In genomic region chr17:86769330-86770211, GRCm38 (mm10) we compare ENCODE assay signal across 8 mouse cellular contexts. TPM values are rescaled to one million over a fixed set of nuclear protein-coding genes. Genes with fewer than 3 reads are reported as not detected.
DNase-seq lines count a peak whose midpoint lies in the region; ATAC-seq and TF ChIP-seq lines count a peak whose summit lies in the region.

No protein-coding gene starts in this region.

- WGBS in hindbrain, embryonic 16.5 days: 72% methylated on average over 16 of the region's 16 CpGs
- 71% methylated on average over 16 of the region's 16 CpGs for WGBS in hindbrain, embryonic 12.5 days
- 42% methylated on average over 16 of the region's 16 CpGs for WGBS in bone marrow, adult 2 months
- WGBS in heart, postnatal 0 days: 37% methylated on average over 16 of the region's 16 CpGs
- WGBS in limb, embryonic 15.5 days: 62% methylated on average over 16 of the region's 16 CpGs
- 24% methylated on average over 16 of the region's 16 CpGs for WGBS in small intestine, adult 2 months

- no peak overlapping the region for H3K4me2 ChIP-seq in hindbrain, embryonic 16.5 days (ENCODE audit: low read length)
- no peak overlapping the region for H3K4me2 ChIP-seq in hindbrain, embryonic 12.5 days (replicated peaks)
- H3K4me2 ChIP-seq in heart, postnatal 0 days (ENCODE audit: low read depth, low read length): no peak overlapping the region
- no peak overlapping the region for H3K4me2 ChIP-seq in limb, embryonic 15.5 days

- H3K9me3 ChIP-seq in hindbrain, embryonic 16.5 days (ENCODE audit: control insufficient read depth, low read length): no peaks in the 10 kb centered on the region
- H3K9me3 ChIP-seq in hindbrain, embryonic 12.5 days (replicated peaks): no peaks in the 10 kb centered on the region
- no peaks in the 10 kb centered on the region for H3K9me3 ChIP-seq in heart, postnatal 0 days (replicated peaks; ENCODE audit: control insufficient read depth, low read length)
- H3K9me3 ChIP-seq in limb, embryonic 15.5 days: no peaks in the 10 kb centered on the region

- TF ChIP-seq EP300 in heart, postnatal 0 days (IDR thresholded peaks at IDR 0.05; ENCODE audit: low read depth): peak; percentile 73

- no peak overlapping the region for H3K9ac ChIP-seq in hindbrain, embryonic 16.5 days (ENCODE audit: low read depth, low read length)
- no peak overlapping the region for H3K9ac ChIP-seq in hindbrain, embryonic 12.5 days
- peak overlapping the region; percentile 4; the same call in 1 of the 2 replicates for H3K9ac ChIP-seq in heart, postnatal 0 days (replicated peaks; ENCODE audit: low read depth, low read length)
- H3K9ac ChIP-seq in limb, embryonic 15.5 days: no peak overlapping the region

- H3K27ac ChIP-seq in hindbrain, embryonic 16.5 days (ENCODE audit: low read depth, low read length): no peak overlapping the region
- no peak overlapping the region; the same call in 1 of the 2 replicates for H3K27ac ChIP-seq in hindbrain, embryonic 12.5 days
- H3K27ac ChIP-seq in bone marrow, adult 2 months (ENCODE audit: control insufficient read depth, insufficient read depth, low read depth, low read length, poor library complexity): peak overlapping the region; percentile 27; the same call in 1 of the 2 replicates
- H3K27ac ChIP-seq in heart, postnatal 0 days (ENCODE audit: low read depth): peak overlapping the region; percentile 80
- H3K27ac ChIP-seq in limb, embryonic 15.5 days: peak overlapping the region; percentile 59; the same call in 1 of the 2 replicates
- H3K27ac ChIP-seq in small intestine, adult 2 months (ENCODE audit: insufficient read depth, low read depth, low read length): peak overlapping the region; percentile 60

- ATAC-seq in hindbrain, embryonic 16.5 days: peak; percentile 54; the same call in 1 of the 2 replicates
- ATAC-seq in hindbrain, embryonic 12.5 days (ENCODE audit: low FRiP score): no peak
- peak; percentile 85 for ATAC-seq in heart, postnatal 0 days (ENCODE audit: insufficient read depth, low read depth)
- 0 out of 2 replicates have a peak, but pooled peaks have one; percentile 43 for ATAC-seq in limb, embryonic 15.5 days (ENCODE audit: insufficient number of reproducible peaks, low FRiP score, low TSS enrichment, low read depth)

- peak; percentile 76 for DNase-seq in heart, postnatal 0 days (ENCODE audit: low spot score)
- no peak for DNase-seq in right cerebral cortex, postnatal 25 days
- DNase-seq in thymus, adult 18-20 months: no peak

- no peak for TF ChIP-seq POLR2A in bone marrow, adult 2 months (IDR thresholded peaks at IDR 0.05; ENCODE audit: borderline replicate concordance, control insufficient read depth, low read depth, low read length)
- TF ChIP-seq POLR2A in small intestine, adult 2 months (IDR thresholded peaks at IDR 0.05; ENCODE audit: low read depth, low read length): no peak

- no peak for TF ChIP-seq CTCF in bone marrow, adult 2 months (IDR thresholded peaks at IDR 0.05; ENCODE audit: control insufficient read depth, insufficient read depth, low read length)
- TF ChIP-seq CTCF in heart, postnatal 0 days (IDR thresholded peaks at IDR 0.05; ENCODE audit: low read depth): no peak
- TF ChIP-seq CTCF in small intestine, adult 2 months (IDR thresholded peaks at IDR 0.05; ENCODE audit: extremely low read depth, insufficient read length, insufficient replicate concordance, low read depth, low read length): no peak

- H3K27me3 ChIP-seq in hindbrain, embryonic 16.5 days (replicated peaks; ENCODE audit: control insufficient read depth, insufficient read depth, low read length): no peaks in the 10 kb centered on the region
- H3K27me3 ChIP-seq in hindbrain, embryonic 12.5 days: no peaks in the 10 kb centered on the region
- no peaks in the 10 kb centered on the region for H3K27me3 ChIP-seq in heart, postnatal 0 days (ENCODE audit: control insufficient read depth, insufficient read depth, low read length)
- H3K27me3 ChIP-seq in limb, embryonic 15.5 days: no peaks in the 10 kb centered on the region
- no peaks in the 10 kb centered on the region; the same call in 1 of the 2 replicates for H3K27me3 ChIP-seq in small intestine, adult 2 months (ENCODE audit: control insufficient read depth, insufficient read depth, low read length)

- H3K4me1 ChIP-seq in hindbrain, embryonic 16.5 days (ENCODE audit: control insufficient read depth, insufficient read depth, low read depth, low read length): peaks cover 7% of the 10 kb centered on the region; the same call in 1 of the 2 replicates
- H3K4me1 ChIP-seq in hindbrain, embryonic 12.5 days: peaks cover 11% of the 10 kb centered on the region
- no peaks in the 10 kb centered on the region; the same call in 1 of the 2 replicates for H3K4me1 ChIP-seq in bone marrow, adult 2 months (ENCODE audit: control insufficient read depth, insufficient read depth, low read length)
- peaks cover 31% of the 10 kb centered on the region for H3K4me1 ChIP-seq in heart, postnatal 0 days (ENCODE audit: control insufficient read depth, insufficient read depth)
- H3K4me1 ChIP-seq in limb, embryonic 15.5 days: peaks cover 14% of the 10 kb centered on the region
- peaks cover 33% of the 10 kb centered on the region for H3K4me1 ChIP-seq in small intestine, adult 2 months (ENCODE audit: control insufficient read depth, insufficient read depth, insufficient read length, low read length)

- no peak overlapping the region for H3K4me3 ChIP-seq in hindbrain, embryonic 16.5 days (ENCODE audit: low read length)
- H3K4me3 ChIP-seq in hindbrain, embryonic 12.5 days: no peak overlapping the region
- no peak overlapping the region for H3K4me3 ChIP-seq in bone marrow, adult 2 months (replicated peaks; ENCODE audit: control insufficient read depth, low read depth, low read length)
- H3K4me3 ChIP-seq in heart, postnatal 0 days (ENCODE audit: low read depth, low read length): no peak overlapping the region
- H3K4me3 ChIP-seq in limb, embryonic 15.5 days: no peak overlapping the region
- no peak overlapping the region for H3K4me3 ChIP-seq in small intestine, adult 2 months (ENCODE audit: low read depth, low read length)

- H3K36me3 ChIP-seq in hindbrain, embryonic 16.5 days (ENCODE audit: control insufficient read depth, insufficient read depth, low read length): no peaks in the 10 kb centered on the region
- no peaks in the 10 kb centered on the region for H3K36me3 ChIP-seq in hindbrain, embryonic 12.5 days
- no peaks in the 10 kb centered on the region for H3K36me3 ChIP-seq in heart, postnatal 0 days (replicated peaks; ENCODE audit: control insufficient read depth, insufficient read depth, low read length)
- no peaks in the 10 kb centered on the region for H3K36me3 ChIP-seq in limb, embryonic 15.5 days
- no peaks in the 10 kb centered on the region for H3K36me3 ChIP-seq in small intestine, adult 2 months (ENCODE audit: control insufficient read depth, insufficient read depth, low read length)

RNA-seq across cellular contexts. Expression of gene Epas1, which starts 16.1 kb away (rescaled TPM):
- 5.7 and 8.4 TPM in 2 replicates for polyA plus RNA-seq in hindbrain, embryonic 16.5 days (2015; fragmentation: Nextera tagmentation; extraction: Ambion mirVana)
- polyA plus RNA-seq in hindbrain, embryonic 12.5 days (2016; fragmentation: Nextera tagmentation; extraction: Ambion mirVana): 4.0 and 4.4 TPM in 2 replicates
- 12.7 and 28.0 TPM in 2 replicates for polyA plus RNA-seq in bone marrow, adult 2 months (2011; ENCODE audit: insufficient read depth, insufficient read length, low replicate concordance, missing spikeins)
- total RNA-seq in heart, postnatal 0 days (2014; rRNA removed; ENCODE audit: low replicate concordance): 28.7 and 38.3 TPM in 2 replicates
- polyA plus RNA-seq in heart, postnatal 0 days (2015; fragmentation: Nextera tagmentation; extraction: Ambion mirVana): 9.1 and 9.2 TPM in 2 replicates
- 5.6 and 5.9 TPM in 2 replicates for polyA plus RNA-seq in limb, embryonic 15.5 days (2015; fragmentation: Nextera tagmentation; extraction: Ambion mirVana)
- polyA plus RNA-seq in small intestine, adult 2 months (2012; rRNA removed): 40.7 and 52.0 TPM in 2 replicates

Comparison
In these comparisons a context has a peak if more than half of its experiments do, and no peak if none do; other contexts are left out.
1. H3K27ac ChIP-seq: peak in bone marrow, adult 2 months (single experiment), heart, postnatal 0 days (single experiment), limb, embryonic 15.5 days (single experiment) and small intestine, adult 2 months (single experiment); none in hindbrain, embryonic 16.5 days (single experiment) and hindbrain, embryonic 12.5 days (single experiment).